In the genomic region with DNA sequence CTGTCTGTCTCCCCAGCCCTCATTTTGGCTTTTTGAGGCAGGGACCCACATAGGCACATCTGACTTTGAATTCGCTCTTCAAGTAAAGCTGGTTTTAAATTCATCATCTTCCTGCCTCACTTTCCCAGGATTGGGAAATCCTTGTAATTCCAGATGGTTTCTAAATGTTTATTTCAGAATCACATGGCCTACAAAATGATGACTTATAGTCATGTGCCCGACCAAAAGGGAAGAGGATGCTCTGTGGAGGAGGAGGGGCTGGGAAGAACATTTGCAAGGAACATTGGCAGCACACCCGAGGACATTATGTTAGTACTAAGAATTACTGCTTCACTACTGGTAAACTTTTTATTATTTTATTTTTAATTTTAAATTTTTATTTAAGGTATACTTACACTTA, we compare ENCODE assay signal across 16 mouse cellular contexts. TPM values are rescaled to one million over a fixed set of nuclear protein-coding genes. Genes with fewer than 3 reads are reported as not detected.
DNase-seq lines count a peak whose midpoint lies in the region; ATAC-seq and TF ChIP-seq lines count a peak whose summit lies in the region.
"Had no signal": no experiment of that assay in that cellular context is flagged by ENCODE, and none has a peak within 500 bp of the region (broad histone marks: within the 10 kb centered on the region; RNA-seq: fewer than 3 reads in every experiment).

No protein-coding gene starts in this region.

- peak; percentile 96 for DNase-seq in heart, adult 11 months
- DNase-seq in heart, postnatal 10 days: no peak
- DNase-seq in liver, postnatal 0 days: no peak
- peak; percentile 88 for DNase-seq in NIH3T3 (ENCODE audit: low read depth)
- peak; percentile 77 for DNase-seq in lung, postnatal 36 days
- no peak for DNase-seq in thymus, adult 2 months
- DNase-seq in left cerebral cortex, postnatal 4 days: no peak
- DNase-seq: cerebellum, adult 11-12 months; kidney, adult 11 months had no signal

- intact Hi-C loops in heart, postnatal 10 days (cut with DNase I): no loop called here
- intact Hi-C loops in left cerebral cortex, postnatal 4 days (cut with DNase I): no loop called here

- H3K9ac ChIP-seq in liver, postnatal 0 days (replicated peaks): no peak overlapping the region
- H3K9ac ChIP-seq in liver, embryonic 12.5 days: no peak overlapping the region
- H3K9ac ChIP-seq: heart, embryonic 15.5 days; hindbrain, embryonic 14.5 days had no signal

- no peak overlapping the region for H3K4me3 ChIP-seq in liver, postnatal 0 days (ENCODE audit: low read depth, low read length)
- H3K4me3 ChIP-seq in liver, embryonic 12.5 days: no peak overlapping the region
- no peak overlapping the region for H3K4me3 ChIP-seq in thymus, adult 2 months (ENCODE audit: control insufficient read depth, insufficient read depth, low read length)
- H3K4me3 ChIP-seq: erythroblast, embryonic 14.5 days; heart, embryonic 15.5 days had no signal

- H3K27ac ChIP-seq in liver, postnatal 0 days (ENCODE audit: low read depth): peak overlapping the region; percentile 48; the same call in 1 of the 2 replicates
- no peak overlapping the region for H3K27ac ChIP-seq in liver, embryonic 12.5 days
- H3K27ac ChIP-seq in thymus, adult 2 months (ENCODE audit: control insufficient read depth, insufficient read depth, low read length): no peak overlapping the region
- H3K27ac ChIP-seq: hindbrain, embryonic 14.5 days had no signal

- 0 out of 2 replicates have a peak, but pooled peaks cover 9% of the 10 kb centered on the region for H3K4me1 ChIP-seq in liver, postnatal 0 days (ENCODE audit: insufficient read depth)
- peaks cover 5% of the 10 kb centered on the region; the same call in 1 of the 2 replicates for H3K4me1 ChIP-seq in liver, embryonic 12.5 days
- H3K4me1 ChIP-seq in thymus, adult 2 months (replicated peaks; ENCODE audit: control insufficient read depth, insufficient read depth, low read length): 0 out of 2 replicates have a peak, but pooled peaks cover 4% of the 10 kb centered on the region

- no peak overlapping the region for H3K4me2 ChIP-seq in liver, postnatal 0 days (ENCODE audit: low read depth, low read length)
- no peak overlapping the region for H3K4me2 ChIP-seq in liver, embryonic 12.5 days
- H3K4me2 ChIP-seq: heart, embryonic 15.5 days; hindbrain, embryonic 14.5 days; liver, embryonic 11.5 days had no signal

- no peak for TF ChIP-seq EP300 in liver, postnatal 0 days (IDR thresholded peaks at IDR 0.05; ENCODE audit: low read depth)

- no peaks in the 10 kb centered on the region for H3K27me3 ChIP-seq in liver, postnatal 0 days (ENCODE audit: insufficient read depth, low read length)
- H3K27me3 ChIP-seq in liver, embryonic 12.5 days (replicated peaks): no peaks in the 10 kb centered on the region
- no peaks in the 10 kb centered on the region for H3K27me3 ChIP-seq in thymus, adult 2 months (ENCODE audit: control insufficient read depth, insufficient read depth, low read length)
- H3K27me3 ChIP-seq: heart, embryonic 15.5 days had no signal

- H3K9me3 ChIP-seq in liver, postnatal 0 days (ENCODE audit: low read length): no peaks in the 10 kb centered on the region
- H3K9me3 ChIP-seq in liver, embryonic 12.5 days (replicated peaks): no peaks in the 10 kb centered on the region
- H3K9me3 ChIP-seq: heart, embryonic 15.5 days had no signal

- no peak for TF ChIP-seq POLR2A in thymus, adult 2 months (IDR thresholded peaks at IDR 0.05; ENCODE audit: control insufficient read depth, extremely low read depth, insufficient read depth, low read length, poor library complexity)

- no peak for ATAC-seq in liver, postnatal 0 days
- no peak for ATAC-seq in liver, embryonic 12.5 days
- ATAC-seq: CD4-positive, CD25-positive, alpha-beta regulatory T cell, adult 4 months had no signal

- no peak for TF ChIP-seq CTCF in liver, postnatal 0 days (IDR thresholded peaks at IDR 0.05; ENCODE audit: low read depth)
- TF ChIP-seq CTCF in thymus, adult 2 months (IDR thresholded peaks at IDR 0.05; ENCODE audit: borderline replicate concordance, control insufficient read depth, extremely low read depth, insufficient read depth, low read length, poor library complexity): no peak

- no peaks in the 10 kb centered on the region for H3K36me3 ChIP-seq in liver, postnatal 0 days (replicated peaks; ENCODE audit: insufficient read depth, low read length)
- no peaks in the 10 kb centered on the region for H3K36me3 ChIP-seq in liver, embryonic 12.5 days
- H3K36me3 ChIP-seq in thymus, adult 2 months (ENCODE audit: control insufficient read depth, insufficient read depth, low read length): no peaks in the 10 kb centered on the region
- H3K36me3 ChIP-seq: heart, embryonic 15.5 days had no signal

- 51% methylated on average over 3 of the region's 3 CpGs for WGBS in liver, postnatal 0 days (ENCODE audit: insufficient replicate concordance)
- WGBS in liver, embryonic 12.5 days (ENCODE audit: insufficient replicate concordance): 59% methylated on average over 3 of the region's 3 CpGs
- WGBS in thymus, adult 2 months: 73% methylated on average over 3 of the region's 3 CpGs

RNA-seq across cellular contexts. Expression of gene Ypel2, which starts 31.8 kb away (rescaled TPM):
- 10 to 100 TPM; 26.1 to 31.3 TPM for total RNA-seq in heart, postnatal 10 days (2021)
- 2.1 TPM in 2 replicates for polyA plus RNA-seq in liver, postnatal 0 days (2015; fragmentation: Nextera tagmentation; extraction: Ambion mirVana)
- 1.3 and 1.4 TPM in 2 replicates for polyA plus RNA-seq in liver, embryonic 12.5 days (2016; fragmentation: Nextera tagmentation; extraction: Ambion mirVana)
- 16.0 and 16.2 TPM in 2 replicates for polyA plus RNA-seq in thymus, adult 2 months (2012; rRNA removed)
- 1 to 10 TPM; 6.0 to 6.4 TPM for total RNA-seq in left cerebral cortex, postnatal 4 days (2021)

RNA-seq across cellular contexts. Expression of gene Gdpd1, which starts 48.5 kb away (rescaled TPM):
- 10 to 100 TPM in 1 of 2 experiments, 1 to 10 TPM in 1; 9.7 to 13.2 TPM for total RNA-seq in heart, postnatal 10 days (2021)
- 2.7 TPM in 2 replicates for polyA plus RNA-seq in liver, postnatal 0 days (2015; fragmentation: Nextera tagmentation; extraction: Ambion mirVana)
- polyA plus RNA-seq in liver, embryonic 12.5 days (2016; fragmentation: Nextera tagmentation; extraction: Ambion mirVana): 6.2 and 6.8 TPM in 2 replicates
- 4.6 and 6.6 TPM in 2 replicates for polyA plus RNA-seq in thymus, adult 2 months (2012; rRNA removed)
- 10 to 100 TPM; 79.3 to 79.9 TPM for total RNA-seq in left cerebral cortex, postnatal 4 days (2021)
- total RNA-seq: neutrophil, adult 5-6 weeks had no signal

Comparison
In these comparisons a context has a peak if more than half of its experiments do, and no peak if none do; other contexts are left out.
1. DNase-seq: peak in heart, adult 11 months (single experiment), NIH3T3 (single experiment) and lung, postnatal 36 days (single experiment); none in heart, postnatal 10 days (0 of 2), liver, postnatal 0 days (single experiment), thymus, adult 2 months (single experiment) and left cerebral cortex, postnatal 4 days (single experiment).